8 mouse cellular contexts compared by ENCODE assay signal in genomic region chr5:151686606-151687525, GRCm38 (mm10). TPM values are rescaled to one million over a fixed set of nuclear protein-coding genes. Genes with fewer than 3 reads are reported as not detected.
DNase-seq lines count a peak whose midpoint lies in the region; ATAC-seq lines count a peak whose summit lies in the region.

No protein-coding gene starts in this region.

- DNase-seq in adrenal gland, adult (ENCODE audit: inconsistent age in 2 of 2, low spot score in 1 of 2) = peak; percentile 77 to 93
- peak; percentile 82 for DNase-seq in embryo, embryonic 11 days
- DNase-seq in gastrocnemius, postnatal 25 days = peak; percentile 50
- peak; percentile 88 for DNase-seq in intestine, embryonic 14.5 days (ENCODE audit: low spot score)
- peak; percentile 70 to 84 for DNase-seq in left cerebral cortex, postnatal 10 days (ENCODE audit: extremely low spot score in 1 of 2, low spot score in 2 of 2)
- peak; percentile 67 for DNase-seq in right cerebral cortex, postnatal 25 days
- DNase-seq in urinary bladder, postnatal 36 days (ENCODE audit: low spot score in 2 of 2) = peak; percentile 80 to 82

- peak overlapping the region; percentile 40 for H3K4me2 ChIP-seq in intestine, embryonic 14.5 days (ENCODE audit: low read length)

- H3K27ac ChIP-seq in intestine, embryonic 14.5 days (ENCODE audit: low read depth) = no peak overlapping the region

- H3K36me3 ChIP-seq in intestine, embryonic 14.5 days (ENCODE audit: control insufficient read depth, insufficient read depth, low read length) = no peaks in the 10 kb centered on the region

- WGBS in intestine, embryonic 14.5 days = 19% methylated on average over 15 of the region's 15 CpGs

- no peaks in the 10 kb centered on the region for H3K9me3 ChIP-seq in intestine, embryonic 14.5 days (ENCODE audit: control insufficient read depth, low read length)

- no peak overlapping the region for H3K9ac ChIP-seq in intestine, embryonic 14.5 days (ENCODE audit: low read length)

- H3K27me3 ChIP-seq in intestine, embryonic 14.5 days (replicated peaks; ENCODE audit: control insufficient read depth, insufficient read depth, low read length) = no peaks in the 10 kb centered on the region

- no peak overlapping the region for H3K4me3 ChIP-seq in intestine, embryonic 14.5 days (ENCODE audit: low read depth, low read length)

- intact Hi-C loops in left cerebral cortex, postnatal 10 days (cut with DNase I) = loop anchor here (5.0 kb wide), 1 partner anchor 320 kb away; no protein-coding TSS in a partner anchor

- ATAC-seq in intestine, embryonic 14.5 days (replicated peaks; ENCODE audit: low FRiP score, low TSS enrichment, low read depth) = peak; percentile 96
- peak; percentile 100 for ATAC-seq in megakaryocyte-erythroid progenitor cell, adult 5-6 weeks (replicated peaks; ENCODE audit: low FRiP score, low TSS enrichment, poor library complexity, severe bottlenecking)

- no peaks in the 10 kb centered on the region for H3K4me1 ChIP-seq in intestine, embryonic 14.5 days (replicated peaks; ENCODE audit: control insufficient read depth, insufficient read depth, low read length)

RNA-seq across cellular contexts. Expression of gene Rfc3, which starts 35.8 kb away (rescaled TPM):
- 1 to 10 TPM; 2.2 to 3.2 TPM for total RNA-seq in gastrocnemius, postnatal 25 days (2021)
- 95.3 and 108 TPM in 2 replicates for polyA plus RNA-seq in intestine, embryonic 14.5 days (2014; fragmentation: Nextera tagmentation; extraction: Ambion mirVana)
- 10 to 100 TPM; 12.0 to 13.0 TPM for total RNA-seq in left cerebral cortex, postnatal 10 days (2021)
- total RNA-seq in megakaryocyte-erythroid progenitor cell, adult 5-6 weeks (2014; fragmentation: Nextera tagmentation) = 93.8 and 99.5 TPM in 2 replicates
- total RNA-seq in megakaryocyte-erythroid progenitor cell, adult 5-6 weeks (2017) = 54.0 and 56.5 TPM in 2 replicates
